Mouse (Mus musculus): ENCODE results near the gene Tom1l2.
A peak's percentile ranks its signal among the peaks of the same experiment; 100 is the strongest.

Tom1l2 gene

DNA sequence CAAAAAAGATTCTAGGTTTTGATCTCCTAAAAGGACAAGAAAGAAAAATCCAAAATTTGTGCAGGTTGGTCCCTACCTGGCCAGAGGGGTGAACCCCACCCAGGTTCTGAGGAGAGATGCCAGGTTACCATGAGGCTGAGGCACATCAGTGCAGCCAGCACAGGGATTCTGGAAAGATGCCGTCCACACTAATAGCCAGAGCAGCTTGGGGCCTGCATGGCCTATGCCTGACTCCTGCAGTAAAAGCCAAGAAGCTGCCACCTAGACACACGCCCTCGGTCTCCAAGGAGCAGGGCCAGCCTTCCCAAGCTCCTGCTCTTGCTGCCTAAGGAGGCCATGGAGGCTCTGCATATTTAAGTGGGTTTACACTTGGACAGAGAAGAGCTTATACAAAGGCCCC lies 121.4 kb downstream of the Tom1l2 start:
- DNase-seq (ENCODE audit: low read depth): no peak

- DNase-seq (ENCODE audit: low read depth): no peak
Observed at GRCm38 (mm10) chr11:60230512-60230911, 122.2 kb downstream of the Tom1l2 start.

DNA sequence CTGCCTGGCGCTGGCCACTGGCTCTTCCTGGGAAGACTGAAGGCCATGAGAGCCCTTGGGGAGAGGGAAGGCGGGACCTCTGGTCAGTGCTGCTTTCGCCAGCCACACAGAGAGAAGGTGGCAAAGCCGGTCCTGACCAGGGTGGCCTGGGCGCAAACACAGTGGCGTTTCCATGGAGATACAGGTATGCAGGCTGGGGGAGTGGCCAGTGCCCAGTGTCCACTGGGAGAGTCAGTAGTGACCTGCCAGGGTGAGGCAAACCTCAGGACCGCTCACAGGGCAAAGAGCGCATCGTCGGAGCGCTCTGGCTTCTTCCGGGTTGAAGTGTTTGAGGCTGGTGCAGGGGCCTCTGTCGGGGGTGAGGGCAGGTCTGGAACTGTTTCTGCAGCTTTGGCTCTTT lies 122.9 kb downstream of the Tom1l2 start:
- DNase-seq (ENCODE audit: low read depth): no peak

DNA sequence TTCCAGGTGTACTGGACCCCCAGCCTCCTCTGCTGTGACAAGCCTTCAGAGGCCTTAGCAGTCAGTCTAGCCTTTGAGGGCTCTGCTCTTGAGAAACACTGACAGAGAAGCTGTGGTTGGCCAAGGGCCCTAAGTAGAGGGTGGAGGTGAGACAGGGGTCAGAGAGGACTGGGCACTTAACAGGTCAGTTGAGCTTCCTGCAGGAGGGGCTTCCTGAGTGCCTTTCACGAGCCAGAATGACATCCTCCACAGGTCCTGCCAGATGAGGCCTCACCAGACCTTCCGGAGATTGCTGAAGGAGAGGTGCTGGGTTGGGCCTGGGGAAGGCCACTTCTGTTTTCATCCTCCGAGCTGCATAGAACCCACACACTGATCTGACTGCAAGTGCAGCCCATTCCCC lies 124.2 kb downstream of the Tom1l2 start:
- DNase-seq (ENCODE audit: low read depth): no peak

DNA sequence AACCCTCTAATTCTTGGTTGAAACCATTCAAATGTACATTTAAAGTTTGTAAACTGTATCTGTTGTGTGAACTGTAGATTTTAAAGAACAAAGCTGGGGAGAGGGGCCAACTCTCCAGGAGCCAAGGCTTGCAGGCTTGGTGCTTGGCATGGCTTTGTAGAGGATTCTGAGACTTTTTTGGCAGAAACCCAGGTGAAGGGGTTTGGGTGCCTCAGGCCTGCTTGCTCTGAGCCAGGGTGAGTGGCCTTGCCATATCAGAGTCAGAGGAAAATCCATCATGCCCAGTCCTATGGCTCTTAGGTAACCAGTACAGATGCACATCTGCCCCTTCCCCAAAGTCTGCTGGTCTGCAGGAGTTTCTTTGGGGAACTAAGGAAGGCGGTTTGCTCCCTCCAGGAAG lies 126.8 kb downstream of the Tom1l2 start:
- DNase-seq (ENCODE audit: low read depth): no peak

DNA sequence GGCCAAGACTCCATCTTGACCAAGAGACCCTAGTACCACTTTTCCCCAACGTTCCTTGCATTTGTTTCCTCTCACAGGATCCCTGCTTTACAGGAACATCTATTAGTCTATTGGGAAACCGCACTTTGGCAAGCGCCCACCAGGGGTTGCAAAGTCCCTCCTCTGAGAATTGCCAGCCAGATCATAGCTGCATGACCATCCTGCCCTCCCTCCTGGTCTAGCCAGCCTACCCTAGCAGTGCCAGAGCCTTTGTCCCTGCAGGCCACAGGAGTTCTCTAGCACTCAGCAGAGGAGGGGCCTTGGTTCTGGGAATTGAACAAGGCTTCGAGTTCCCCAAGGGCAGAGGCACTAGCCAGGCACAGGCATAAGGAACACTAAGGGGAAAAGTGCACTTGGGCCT lies 128.0 kb downstream of the Tom1l2 start:
- DNase-seq (ENCODE audit: low read depth): no peak

DNA sequence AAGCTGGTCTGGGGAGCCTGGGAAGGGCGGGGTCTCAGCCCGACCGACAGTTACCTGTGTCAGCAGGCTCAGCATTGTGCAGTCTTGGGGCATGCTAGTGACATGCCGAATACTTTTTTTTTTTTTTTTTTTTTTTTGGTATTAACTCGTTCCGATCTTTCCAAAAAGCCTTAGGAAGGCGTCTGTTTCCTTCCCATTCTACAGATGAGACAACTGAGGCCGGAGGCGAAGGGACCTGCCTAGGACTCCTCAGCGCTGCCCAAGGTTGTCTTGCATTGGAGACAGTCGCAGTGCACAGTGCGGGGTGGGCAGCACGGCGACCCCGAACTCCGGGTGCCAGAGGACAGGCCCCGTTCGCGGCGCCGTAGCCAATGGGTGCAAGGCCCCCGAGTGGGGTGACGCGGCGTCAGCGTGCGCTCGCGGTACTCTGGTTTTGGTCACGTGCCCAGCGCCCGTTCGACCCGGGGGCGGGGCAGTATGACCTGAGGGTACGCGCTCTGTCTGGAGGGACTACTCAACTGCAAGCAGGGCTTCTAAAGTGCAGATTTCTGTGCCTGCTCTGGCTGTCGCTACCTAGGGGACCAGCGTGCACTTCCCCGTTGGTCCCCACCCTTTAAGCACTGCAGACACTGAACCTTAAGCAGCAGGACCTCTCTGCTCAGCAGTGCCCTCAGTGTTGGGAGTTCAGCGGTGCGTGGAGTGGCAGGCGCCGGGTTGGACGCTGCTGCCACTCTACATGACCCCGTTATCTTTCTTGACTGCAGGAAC lies 130.1 kb downstream of the Tom1l2 start, which contains the start of gene Srebf1:
Gene Srebf1 (minus strand): TSS at position 113 of the 768 bp plus-strand sequence.
- peak; percentile 88 for DNase-seq (ENCODE audit: low read depth)

DNA sequence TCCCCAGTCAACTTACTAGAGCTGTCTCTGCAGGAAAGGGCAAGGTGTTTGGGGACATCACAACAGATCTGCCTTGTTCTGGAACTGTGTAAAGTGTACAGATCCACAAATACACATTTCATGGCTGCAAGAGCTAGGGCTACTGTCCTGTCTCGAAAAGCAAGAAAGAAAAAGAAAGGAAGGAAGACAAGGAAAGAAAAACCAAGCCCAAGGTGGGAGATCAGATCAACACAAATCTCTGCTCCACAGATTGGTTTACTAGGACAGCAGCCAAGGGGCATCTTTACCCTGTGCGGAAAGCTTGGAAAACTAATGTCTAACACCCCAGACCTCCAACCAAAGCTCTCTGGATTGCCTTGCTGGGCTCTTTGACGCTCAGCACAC lies 130.6 kb downstream of the Tom1l2 start:
- no peak for DNase-seq (ENCODE audit: low read depth)

- DNase-seq (ENCODE audit: low read depth): no peak
Observed at GRCm38 (mm10) chr11:60221425-60221824, 131.3 kb downstream of the Tom1l2 start.

DNA sequence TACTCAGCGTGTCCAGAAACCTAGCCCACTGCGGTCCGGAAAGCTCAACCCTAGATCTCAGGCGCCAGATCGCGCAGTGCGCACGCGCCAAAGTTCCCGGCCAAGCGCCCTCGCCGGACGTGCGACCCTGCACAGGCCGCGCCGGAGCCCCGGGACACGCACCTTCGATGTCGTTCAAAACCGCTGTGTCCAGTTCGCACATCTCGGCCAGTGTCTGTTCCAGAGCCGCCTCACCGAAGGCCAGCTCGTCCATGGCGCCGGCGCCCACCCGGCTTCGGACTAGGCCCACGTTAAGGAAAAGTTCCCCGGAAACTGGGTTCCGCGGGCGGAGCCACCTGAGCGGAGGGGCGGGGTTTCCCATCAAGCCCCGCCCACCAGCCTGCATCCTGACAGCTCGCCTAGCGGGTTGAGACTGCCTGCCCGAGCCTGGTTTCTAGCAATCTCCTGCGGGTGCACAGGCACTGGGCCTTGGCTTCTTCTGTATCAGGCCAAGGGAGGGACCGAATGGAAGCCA lies 132.4 kb downstream of the Tom1l2 start:
- DNase-seq (ENCODE audit: low read depth): peak; percentile 98

- DNase-seq (ENCODE audit: low read depth): peak; percentile 63
Observed at GRCm38 (mm10) chr11:60219609-60220008, 133.1 kb downstream of the Tom1l2 start.

GRCm38 (mm10) chr11:60217467-60217866 lies 135.2 kb downstream of the Tom1l2 start:
- DNase-seq (ENCODE audit: low read depth): no peak

DNA sequence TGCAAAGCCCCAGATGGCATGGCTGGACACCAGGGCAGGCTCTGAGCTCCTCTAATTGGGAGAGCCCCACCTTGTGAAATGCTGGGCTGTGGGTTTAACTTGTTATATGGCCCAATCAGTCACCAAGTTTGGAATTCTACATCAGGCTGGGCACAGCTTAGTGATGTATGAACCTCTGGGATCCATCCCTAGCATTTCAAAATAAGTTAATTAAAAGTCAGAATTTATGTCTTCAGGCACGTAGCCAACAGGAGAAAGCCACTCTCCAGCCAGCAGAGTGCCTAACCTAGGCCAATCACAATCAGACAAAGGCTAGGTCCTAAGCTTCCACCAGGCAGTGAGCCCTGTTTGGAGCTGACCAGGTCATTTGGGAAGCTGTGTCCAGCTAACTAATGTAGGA lies 136.0 kb downstream of the Tom1l2 start:
- no peak for DNase-seq (ENCODE audit: low read depth)

DNA sequence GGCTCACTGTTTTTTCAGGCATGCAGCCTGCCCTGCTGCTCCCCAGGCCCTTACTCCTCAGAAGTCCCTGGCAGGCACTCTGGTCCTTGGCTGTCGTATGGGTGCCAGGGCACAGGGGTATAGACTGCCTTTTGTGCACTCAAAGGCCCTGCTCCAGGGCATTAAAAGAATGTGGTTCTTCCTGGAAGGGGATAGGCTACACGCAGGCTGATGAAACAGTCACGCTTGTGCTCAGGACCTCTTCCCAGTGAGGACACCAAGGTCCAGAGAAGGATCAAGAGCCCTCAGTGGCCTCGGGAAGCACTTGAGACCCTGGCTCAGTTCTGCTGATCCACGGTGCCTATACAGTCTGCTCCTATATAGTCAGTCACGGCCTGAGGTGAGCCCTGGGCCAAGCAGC lies 139.4 kb downstream of the Tom1l2 start:
- no peak for DNase-seq (ENCODE audit: low read depth)

DNA sequence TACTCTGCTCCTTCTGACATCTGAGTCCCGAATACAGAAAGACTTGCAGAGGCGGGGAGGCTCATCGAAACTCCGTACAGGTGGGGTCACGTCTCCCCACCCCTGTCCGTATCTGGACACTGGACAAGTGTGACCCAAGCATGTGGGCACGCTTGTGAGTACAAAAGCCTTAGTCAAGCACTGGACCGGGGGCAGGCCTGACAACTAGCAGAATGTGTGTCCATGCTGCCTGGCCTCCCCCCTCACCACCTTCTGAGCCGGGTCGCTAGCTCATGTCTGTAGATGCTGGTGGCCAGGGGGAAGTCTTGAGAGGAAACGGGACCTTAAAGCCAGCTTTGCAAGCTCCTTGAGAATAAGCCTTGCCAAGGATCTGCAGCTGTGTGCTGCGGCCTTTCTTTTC lies 140.9 kb downstream of the Tom1l2 start:
- DNase-seq (ENCODE audit: low read depth): no peak

DNA sequence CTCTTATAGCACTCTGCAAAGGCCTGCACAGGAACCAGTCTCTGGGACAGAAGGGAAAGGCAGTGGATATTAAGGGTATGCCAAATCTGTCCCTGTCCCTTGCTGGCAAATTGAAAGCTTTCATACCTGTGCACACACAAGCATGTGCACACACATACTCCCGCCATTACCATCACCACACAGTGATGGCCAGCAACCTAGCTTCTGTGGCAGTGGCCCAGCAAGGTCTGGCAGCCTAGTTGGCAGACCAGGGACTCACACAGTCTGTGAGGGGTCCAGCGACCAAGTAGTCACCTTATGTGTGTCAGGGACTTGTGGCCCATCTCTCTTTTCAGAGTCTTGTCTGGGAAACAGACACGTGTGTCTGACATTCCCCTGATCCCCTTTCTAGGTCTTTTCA lies 141.6 kb downstream of the Tom1l2 start:
- peak; percentile 47 for DNase-seq (ENCODE audit: low read depth)

DNA sequence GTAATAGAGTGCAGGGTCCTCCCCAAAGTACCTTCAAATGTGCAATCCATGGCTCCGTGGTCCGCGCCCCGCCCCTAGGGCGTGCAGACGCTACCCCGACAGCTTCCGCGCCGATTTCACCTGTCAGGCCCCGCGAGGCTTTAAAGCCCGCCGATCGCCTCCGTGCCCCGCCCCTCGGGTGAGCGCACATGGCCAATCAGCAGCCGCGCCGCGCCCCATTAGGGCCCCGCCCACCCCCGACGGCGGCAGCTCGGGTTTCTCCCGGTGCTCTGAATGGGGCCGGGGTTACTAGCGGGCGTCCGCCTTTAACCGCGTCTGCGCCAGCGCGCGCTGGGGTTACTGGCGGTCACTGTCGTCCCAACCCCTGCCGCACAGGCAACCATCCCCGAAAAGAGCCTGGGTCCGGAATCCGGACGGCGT lies 142.4 kb downstream of the Tom1l2 start:
- peak; percentile 95 for DNase-seq (ENCODE audit: low read depth)

GRCm38 (mm10) chr11:60209933-60210249 lies 142.8 kb downstream of the Tom1l2 start:
- no peak for DNase-seq (ENCODE audit: low read depth)

DNA sequence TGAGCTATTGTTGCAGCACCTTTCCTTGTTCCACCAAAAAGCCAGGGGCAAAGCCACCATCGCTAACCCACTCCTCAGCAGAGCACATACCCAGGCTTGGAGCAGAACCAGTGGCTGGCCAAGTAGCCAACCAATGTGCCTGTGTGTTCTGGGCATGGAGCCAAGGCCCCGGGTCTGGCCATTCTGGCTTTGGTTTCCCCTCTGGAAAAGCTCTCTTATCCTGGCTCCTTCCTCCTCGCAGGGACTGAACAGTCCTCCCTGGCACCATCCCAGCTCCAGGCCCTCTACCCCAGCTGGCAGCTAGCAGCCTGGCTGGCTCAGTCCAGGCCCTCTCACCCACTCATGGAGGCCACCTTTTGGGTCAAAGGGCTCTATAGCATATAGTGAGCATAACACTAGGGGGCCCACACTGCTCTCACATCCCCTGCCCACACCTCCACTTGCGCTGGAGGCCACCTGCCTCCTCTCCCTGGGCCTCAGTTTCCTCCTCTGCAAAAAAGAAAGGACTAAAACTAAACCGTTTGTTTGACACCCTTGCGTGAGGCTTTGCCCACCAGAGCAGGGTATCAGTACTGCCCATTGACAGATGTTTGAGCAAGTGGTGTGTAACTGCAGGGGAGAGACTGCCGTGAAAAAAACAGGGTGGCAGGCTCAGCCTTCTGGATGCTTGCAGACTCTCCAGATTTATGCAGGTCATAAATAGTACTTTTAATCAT lies 143.3 kb downstream of the Tom1l2 start:
- no peak for DNase-seq (ENCODE audit: low read depth)

GRCm38 (mm10) chr11:60208712-60209111 lies 144.0 kb downstream of the Tom1l2 start:
- DNase-seq (ENCODE audit: low read depth): no peak

GRCm38 (mm10) chr11:60208201-60208600 lies 144.5 kb downstream of the Tom1l2 start:
- DNase-seq (ENCODE audit: low read depth): no peak

DNA sequence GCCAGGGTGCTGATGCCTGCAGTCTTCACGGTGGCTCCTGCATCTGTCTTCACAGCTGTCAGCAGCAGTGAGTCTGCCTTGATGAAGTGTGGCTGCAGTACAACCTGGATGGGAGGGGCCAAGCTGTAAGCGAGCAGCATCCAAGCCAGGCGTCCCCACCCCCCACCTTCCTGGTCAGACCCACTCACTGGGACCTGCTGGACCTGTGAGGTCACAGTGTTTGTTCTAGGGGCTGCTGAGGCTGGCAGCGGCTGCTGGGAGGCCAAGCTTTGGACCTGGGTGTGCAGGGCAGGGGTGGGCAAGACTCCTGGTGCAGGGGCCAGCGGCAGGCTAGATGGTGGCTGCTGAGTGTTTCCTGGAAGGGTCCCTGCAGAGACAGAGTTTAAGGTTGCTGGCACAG lies 146.5 kb downstream of the Tom1l2 start:
- DNase-seq (ENCODE audit: low read depth): no peak

DNA sequence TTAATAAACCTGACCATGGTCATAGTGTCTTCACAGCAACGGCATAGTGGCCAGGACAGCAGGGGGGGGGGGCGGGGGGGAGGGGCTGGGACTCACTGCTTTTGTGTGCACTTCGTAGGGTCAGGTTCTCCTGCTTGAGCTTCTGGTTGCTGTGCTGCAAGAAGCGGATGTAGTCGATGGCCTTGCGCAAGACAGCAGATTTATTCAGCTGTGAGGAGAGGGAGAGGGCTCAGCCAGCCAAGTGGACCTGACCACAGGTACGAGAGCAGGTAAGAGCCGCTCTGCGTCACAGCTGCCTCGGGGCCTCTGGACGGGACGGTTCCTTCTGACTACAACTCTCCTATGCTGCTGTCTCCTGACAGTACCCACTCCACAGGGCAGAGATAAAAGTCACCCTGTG lies 147.7 kb downstream of the Tom1l2 start:
- no peak for DNase-seq (ENCODE audit: low read depth)

All from naive thymus-derived CD4-positive, alpha-beta T cell, adult 2 months (primary cell).